Mouse (Mus musculus): Measurements from ENCODE around the gene Rptor. TPM values are rescaled to one million over a fixed set of nuclear protein-coding genes. Genes with fewer than 3 reads are reported as not detected.
"Not testable (repeated sequence)": the region's sequence is repeated elsewhere in the genome, so short reads cannot be mapped to it uniquely, and the experiment has no call there.

Gene Rptor
- polyA plus RNA-seq, 1 experiment from 2014 or later: 12.4 TPM

- peak; percentile 55 for DNase-seq (ENCODE audit: low spot score)
- Histone ChIP-seq H3K4me2 (replicated peaks; ENCODE audit: low read depth, low read length) (no peak overlapping the region), H3K27ac (ENCODE audit: low read depth, low read length) (peak overlapping the region; percentile 67), H3K36me3 (ENCODE audit: control insufficient read depth, insufficient read depth, low read length) (no peaks in the 10 kb centered on the region), H3K4me1 (replicated peaks; ENCODE audit: control insufficient read depth, insufficient read depth, low read length) (peaks cover 4% of the 10 kb centered on the region), H3K4me3 (ENCODE audit: low read depth, low read length) (no peak overlapping the region), H3K9ac (ENCODE audit: low read depth, low read length) (no peak overlapping the region), H3K27me3 (ENCODE audit: control insufficient read depth, insufficient read depth, low read length) (no peaks in the 10 kb centered on the region), H3K9me3 (ENCODE audit: control insufficient read depth, low read length) (no peaks in the 10 kb centered on the region)
- ATAC-seq (ENCODE audit: low FRiP score): peak; percentile 76
- 43% methylated on average over 14 of the region's 14 CpGs for WGBS
Observed at GRCm38 (mm10) chr11:119644612-119645379, 42.1 kb downstream of the Rptor start.

DNA sequence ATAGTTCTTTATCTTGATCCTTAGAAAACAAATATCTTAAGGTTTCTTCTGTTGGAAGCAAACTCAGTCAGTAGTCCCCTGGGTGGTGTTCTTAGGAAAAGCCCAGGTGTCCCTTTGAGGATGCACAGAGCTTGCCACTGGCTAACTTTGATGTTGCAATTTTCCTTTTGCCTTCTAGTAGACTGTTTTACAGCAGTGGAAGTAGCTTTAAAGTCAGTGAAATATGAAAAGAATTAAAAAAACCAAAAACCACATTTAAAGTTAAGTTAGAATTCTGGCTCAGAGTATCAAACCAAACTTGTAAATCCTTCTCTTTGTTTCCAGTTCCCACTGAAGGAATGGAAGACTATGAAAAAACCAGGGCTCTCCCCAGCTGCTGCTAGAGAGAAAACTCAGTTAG is 47.8 kb downstream of the Rptor start:
- H3K9ac ChIP-seq (ENCODE audit: low read depth, low read length): no peak overlapping the region
- H3K27me3 ChIP-seq (ENCODE audit: control insufficient read depth, insufficient read depth, low read length): no peaks in the 10 kb centered on the region
- DNase-seq (ENCODE audit: low spot score) (no peak), ATAC-seq (ENCODE audit: low FRiP score) (no peak)
- no peaks in the 10 kb centered on the region for H3K36me3 ChIP-seq (ENCODE audit: control insufficient read depth, insufficient read depth, low read length)
- no peak overlapping the region for H3K4me2 ChIP-seq (replicated peaks; ENCODE audit: low read depth, low read length)
- H3K27ac ChIP-seq (ENCODE audit: low read depth, low read length): no peak overlapping the region
- H3K4me3 ChIP-seq (ENCODE audit: low read depth, low read length): no peak overlapping the region
- H3K9me3 ChIP-seq (ENCODE audit: control insufficient read depth, low read length): no peaks in the 10 kb centered on the region
- H3K4me1 ChIP-seq (replicated peaks; ENCODE audit: control insufficient read depth, insufficient read depth, low read length): no peaks in the 10 kb centered on the region; the same call in 1 of the 2 replicates

DNA sequence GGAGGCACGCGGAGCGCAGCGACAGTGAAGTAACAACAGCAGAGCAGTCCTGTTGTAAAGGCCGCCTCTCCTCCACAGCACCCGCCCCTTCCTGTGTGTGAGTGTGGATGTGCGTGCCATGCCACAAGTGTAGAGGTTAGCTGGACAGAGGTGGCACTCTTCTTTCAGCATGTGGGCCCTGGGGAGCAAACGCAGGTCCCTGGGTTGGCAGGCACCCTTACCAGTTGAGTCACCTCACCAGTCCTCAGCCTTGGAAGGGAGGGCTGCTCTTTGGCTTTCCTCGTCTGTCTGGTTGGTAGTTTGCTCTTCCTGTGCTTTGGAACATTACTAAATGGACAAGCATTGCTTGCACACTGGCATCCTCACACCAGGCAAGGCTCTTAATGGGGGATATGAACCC is 50.6 kb downstream of the Rptor start:
- H3K4me3 ChIP-seq (ENCODE audit: low read depth, low read length): no peak overlapping the region
- no peak overlapping the region for H3K9ac ChIP-seq (ENCODE audit: low read depth, low read length)
- no peaks in the 10 kb centered on the region; the same call in 1 of the 2 replicates for H3K4me1 ChIP-seq (replicated peaks; ENCODE audit: control insufficient read depth, insufficient read depth, low read length)
- H3K27ac ChIP-seq (ENCODE audit: low read depth, low read length): no peak overlapping the region
- H3K27me3 ChIP-seq (ENCODE audit: control insufficient read depth, insufficient read depth, low read length): no peaks in the 10 kb centered on the region
- ATAC-seq (ENCODE audit: low FRiP score) (no peak), DNase-seq (ENCODE audit: low spot score) (no peak)
- WGBS: 89% methylated on average over 9 of the region's 9 CpGs
- H3K9me3 ChIP-seq (ENCODE audit: control insufficient read depth, low read length): no peaks in the 10 kb centered on the region
- H3K36me3 ChIP-seq (ENCODE audit: control insufficient read depth, insufficient read depth, low read length): no peaks in the 10 kb centered on the region
- no peak overlapping the region for H3K4me2 ChIP-seq (replicated peaks; ENCODE audit: low read depth, low read length)

GRCm38 (mm10) chr11:119657534-119657933 is 54.8 kb downstream of the Rptor start:
- no peak overlapping the region for H3K4me3 ChIP-seq (ENCODE audit: low read depth, low read length)
- ATAC-seq (ENCODE audit: low FRiP score): no peak
- 91% methylated on average over 6 of the region's 6 CpGs for WGBS
- H3K27me3 ChIP-seq (ENCODE audit: control insufficient read depth, insufficient read depth, low read length): no peaks in the 10 kb centered on the region
- H3K36me3 ChIP-seq (ENCODE audit: control insufficient read depth, insufficient read depth, low read length): no peaks in the 10 kb centered on the region
- no peaks in the 10 kb centered on the region for H3K4me1 ChIP-seq (replicated peaks; ENCODE audit: control insufficient read depth, insufficient read depth, low read length)
- no peak for DNase-seq (ENCODE audit: low spot score)
- H3K4me2 ChIP-seq (replicated peaks; ENCODE audit: low read depth, low read length): no peak overlapping the region
- no peak overlapping the region for H3K27ac ChIP-seq (ENCODE audit: low read depth, low read length)
- no peak overlapping the region for H3K9ac ChIP-seq (ENCODE audit: low read depth, low read length)
- no peaks in the 10 kb centered on the region for H3K9me3 ChIP-seq (ENCODE audit: control insufficient read depth, low read length)

GRCm38 (mm10) chr11:119659296-119659695 is 56.6 kb downstream of the Rptor start:
- 93% methylated on average over 3 of the region's 3 CpGs for WGBS
- Histone ChIP-seq H3K27ac (ENCODE audit: low read depth, low read length) (no peak overlapping the region), H3K9ac (ENCODE audit: low read depth, low read length) (no peak overlapping the region), H3K27me3 (ENCODE audit: control insufficient read depth, insufficient read depth, low read length) (no peaks in the 10 kb centered on the region), H3K4me2 (replicated peaks; ENCODE audit: low read depth, low read length) (no peak overlapping the region), H3K9me3 (ENCODE audit: control insufficient read depth, low read length) (no peaks in the 10 kb centered on the region), H3K4me3 (ENCODE audit: low read depth, low read length) (no peak overlapping the region), H3K36me3 (ENCODE audit: control insufficient read depth, insufficient read depth, low read length) (no peaks in the 10 kb centered on the region), H3K4me1 (replicated peaks; ENCODE audit: control insufficient read depth, insufficient read depth, low read length) (no peaks in the 10 kb centered on the region)
- DNase-seq (ENCODE audit: low spot score) (no peak), ATAC-seq (ENCODE audit: low FRiP score) (no peak)

GRCm38 (mm10) chr11:119661479-119661878 is 58.8 kb downstream of the Rptor start:
- H3K4me3 ChIP-seq (ENCODE audit: low read depth, low read length); H3K27me3 ChIP-seq (ENCODE audit: control insufficient read depth, insufficient read depth, low read length); ATAC-seq (ENCODE audit: low FRiP score); H3K4me1 ChIP-seq (replicated peaks; ENCODE audit: control insufficient read depth, insufficient read depth, low read length); H3K9ac ChIP-seq (ENCODE audit: low read depth, low read length); H3K36me3 ChIP-seq (ENCODE audit: control insufficient read depth, insufficient read depth, low read length); H3K9me3 ChIP-seq (ENCODE audit: control insufficient read depth, low read length); H3K4me2 ChIP-seq (replicated peaks; ENCODE audit: low read depth, low read length); H3K27ac ChIP-seq (ENCODE audit: low read depth, low read length): not testable (repeated sequence)
- WGBS: 48% methylated on average over 4 of the region's 4 CpGs
- DNase-seq (ENCODE audit: low spot score): peak; percentile 22

DNA sequence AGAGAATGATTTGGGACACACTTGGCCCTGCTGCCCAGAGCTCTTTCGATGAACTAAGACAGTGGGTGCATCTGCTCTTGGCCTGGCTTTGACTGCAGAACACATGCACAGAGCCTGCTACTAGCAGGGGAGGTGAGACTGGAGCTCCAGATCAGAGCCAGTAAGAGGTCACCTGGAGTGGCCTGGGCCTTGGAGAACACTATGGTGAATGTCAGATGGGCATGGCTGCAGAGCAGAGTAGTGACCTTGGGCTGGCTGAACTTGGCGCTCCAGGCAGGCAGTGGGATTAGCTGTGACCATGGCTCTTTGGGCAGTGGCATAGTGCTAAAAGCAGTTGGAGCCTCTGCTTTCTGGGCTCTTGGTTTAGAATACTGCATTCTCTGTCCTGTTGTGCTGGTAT is 61.2 kb downstream of the Rptor start:
- no peaks in the 10 kb centered on the region for H3K9me3 ChIP-seq (ENCODE audit: control insufficient read depth, low read length)
- no peaks in the 10 kb centered on the region for H3K36me3 ChIP-seq (ENCODE audit: control insufficient read depth, insufficient read depth, low read length)
- H3K27ac ChIP-seq (ENCODE audit: low read depth, low read length): no peak overlapping the region
- WGBS: 90% methylated on average over 2 of the region's 2 CpGs
- no peak overlapping the region for H3K9ac ChIP-seq (ENCODE audit: low read depth, low read length)
- no peaks in the 10 kb centered on the region for H3K27me3 ChIP-seq (ENCODE audit: control insufficient read depth, insufficient read depth, low read length)
- DNase-seq (ENCODE audit: low spot score): no peak
- no peak for ATAC-seq (ENCODE audit: low FRiP score)
- H3K4me1 ChIP-seq (replicated peaks; ENCODE audit: control insufficient read depth, insufficient read depth, low read length): no peaks in the 10 kb centered on the region
- H3K4me2 ChIP-seq (replicated peaks; ENCODE audit: low read depth, low read length): no peak overlapping the region
- no peak overlapping the region for H3K4me3 ChIP-seq (ENCODE audit: low read depth, low read length)

- WGBS: 85% methylated on average over 10 of the region's 10 CpGs
- H3K27ac ChIP-seq (ENCODE audit: low read depth, low read length): no peak overlapping the region
- no peaks in the 10 kb centered on the region for H3K9me3 ChIP-seq (ENCODE audit: control insufficient read depth, low read length)
- no peaks in the 10 kb centered on the region for H3K36me3 ChIP-seq (ENCODE audit: control insufficient read depth, insufficient read depth, low read length)
- no peak for DNase-seq (ENCODE audit: low spot score)
- no peak overlapping the region for H3K9ac ChIP-seq (ENCODE audit: low read depth, low read length)
- no peak for ATAC-seq (ENCODE audit: low FRiP score)
- no peak overlapping the region for H3K4me3 ChIP-seq (ENCODE audit: low read depth, low read length)
- no peak overlapping the region for H3K4me2 ChIP-seq (replicated peaks; ENCODE audit: low read depth, low read length)
- H3K4me1 ChIP-seq (replicated peaks; ENCODE audit: control insufficient read depth, insufficient read depth, low read length): no peaks in the 10 kb centered on the region
- no peaks in the 10 kb centered on the region for H3K27me3 ChIP-seq (ENCODE audit: control insufficient read depth, insufficient read depth, low read length)
Observed at GRCm38 (mm10) chr11:119664678-119665307, 62.1 kb downstream of the Rptor start.

GRCm38 (mm10) chr11:119665308-119665702 is 62.6 kb downstream of the Rptor start:
- H3K27ac ChIP-seq (ENCODE audit: low read depth, low read length): no peak overlapping the region
- WGBS: 92% methylated on average over 5 of the region's 5 CpGs
- no peaks in the 10 kb centered on the region for H3K9me3 ChIP-seq (ENCODE audit: control insufficient read depth, low read length)
- no peaks in the 10 kb centered on the region for H3K36me3 ChIP-seq (ENCODE audit: control insufficient read depth, insufficient read depth, low read length)
- H3K4me1 ChIP-seq (replicated peaks; ENCODE audit: control insufficient read depth, insufficient read depth, low read length): no peaks in the 10 kb centered on the region
- H3K9ac ChIP-seq (ENCODE audit: low read depth, low read length): no peak overlapping the region
- no peaks in the 10 kb centered on the region for H3K27me3 ChIP-seq (ENCODE audit: control insufficient read depth, insufficient read depth, low read length)
- no peak overlapping the region for H3K4me2 ChIP-seq (replicated peaks; ENCODE audit: low read depth, low read length)
- ATAC-seq (ENCODE audit: low FRiP score) (no peak), DNase-seq (ENCODE audit: low spot score) (no peak)
- H3K4me3 ChIP-seq (ENCODE audit: low read depth, low read length): no peak overlapping the region
